Mouse (Mus musculus) hindbrain, embryonic 12.5 days (tissue): ENCODE data around the gene Hlcs. TPM values are rescaled to one million over a fixed set of nuclear protein-coding genes. Genes with fewer than 3 reads are reported as not detected.
A peak's percentile ranks its signal among the peaks of the same experiment; 100 is the strongest.

Experiments
- ATAC-seq: fragments of 200-750 bp; cut with Nextera tagmentation; 2 replicates; pipeline ENCODE4 v1.8.0; 2017; ENCODE audit warnings: moderate TSS enrichment; ENCODE audit not compliant: low FRiP score
- H3K27ac ChIP-seq: fragments of 300-500 bp; sonication (generic); 2 replicates; pipeline ENCODE4 v1.5.1; 2016; ENCODE audit warnings: mild to moderate bottlenecking
- H3K27me3 ChIP-seq: fragments of 300-500 bp; sonication (generic); 2 replicates; pipeline ENCODE4 v1.6.1; 2016; ENCODE audit warnings: mild to moderate bottlenecking
- H3K36me3 ChIP-seq: fragments of 300-500 bp; sonication (generic); 2 replicates; pipeline ENCODE4 v1.6.1; 2016; ENCODE audit warnings: mild to moderate bottlenecking
- H3K4me1 ChIP-seq: fragments of 300-500 bp; sonication (generic); 2 replicates; pipeline ENCODE4 v1.6.1; 2016
- H3K4me2 ChIP-seq: fragments of 300-500 bp; sonication (generic); replicated peaks from 2 replicates; pipeline ENCODE4 v1.6.1; 2016; ENCODE audit warnings: mild to moderate bottlenecking
- H3K4me3 ChIP-seq: fragments of 300-500 bp; sonication (generic); 2 replicates; pipeline ENCODE4 v1.5.1; 2016; ENCODE audit warnings: mild to moderate bottlenecking
- H3K9ac ChIP-seq: fragments of 300-500 bp; sonication (generic); 2 replicates; pipeline ENCODE4 v1.6.1; 2016; ENCODE audit warnings: mild to moderate bottlenecking, moderate library complexity
- H3K9me3 ChIP-seq: fragments of 300-500 bp; sonication (generic); replicated peaks from 2 replicates; pipeline ENCODE4 v1.6.1; 2016; ENCODE audit warnings: mild to moderate bottlenecking
- WGBS: fragments of 180-500 bp; shearing (Covaris S2); methylation state at CpG from one replicate; pipeline ENCODE4 v1.1.7; 2016; 5-methylcytosine and 5-hydroxymethylcytosine counted together
- polyA plus RNA-seq: library from polyadenylated mRNA; unstranded; fragments of >200 nt; fragmentation: Nextera tagmentation; extraction: Ambion mirVana; gene quantifications from 2 replicates; pipeline ENCODE4 v1.2.1, GENCODE M21; 2016

The Hlcs gene
- polyA plus RNA-seq, result 10.0 and 11.0 TPM in 2 replicates

DNA sequence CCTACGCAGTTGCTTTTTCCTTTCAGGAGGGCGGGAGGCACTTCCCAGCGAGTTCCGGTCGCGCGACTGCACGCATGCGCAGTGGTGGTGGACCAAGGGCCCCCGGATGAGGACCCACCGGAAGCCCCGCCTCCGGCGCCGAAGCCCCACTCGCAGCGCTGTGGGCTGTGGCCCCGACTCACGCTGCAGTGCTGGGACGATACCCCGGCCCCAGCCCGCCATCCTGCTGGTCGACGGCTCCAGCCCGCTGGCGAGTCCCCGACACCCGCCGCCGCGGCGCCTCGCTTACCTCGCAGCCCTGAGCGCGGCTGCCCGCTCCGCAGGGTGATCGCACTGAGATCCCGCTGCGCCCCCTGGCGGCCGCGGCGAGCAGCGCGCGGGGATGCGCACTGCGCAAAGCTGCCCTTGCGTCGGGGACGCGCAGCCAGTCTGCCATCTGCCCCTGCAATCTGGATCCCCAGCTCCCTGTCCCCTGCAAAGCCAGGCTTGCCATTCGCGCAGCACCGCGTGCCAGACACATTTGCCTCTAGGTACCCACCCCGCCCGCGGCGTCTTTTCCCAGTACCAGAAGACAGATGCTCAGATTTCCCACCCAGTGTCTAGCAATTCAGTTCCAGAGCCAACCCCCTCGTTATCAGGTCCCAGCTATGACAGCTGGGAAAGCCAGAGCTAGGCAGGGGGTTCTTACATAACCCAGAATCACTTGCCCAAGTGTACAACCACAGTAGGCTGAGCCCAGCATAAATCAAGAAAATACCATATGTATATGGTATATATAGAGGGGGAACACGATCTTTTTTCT lies at the start of gene Hlcs:
Hlcs (minus strand) TSS at position 343 of the 802 bp plus-strand sequence.
- WGBS, result under 1% methylated on average over 64 of the region's 64 CpGs
- H3K4me2 ChIP-seq, result peak within 1 kb of the TSS; percentile 72
- peaks cover 15% of the 10 kb centered on the region for H3K4me1 ChIP-seq
- H3K27ac ChIP-seq, result peak within 1 kb of the TSS; percentile 100
- H3K9ac ChIP-seq, result peak within 1 kb of the TSS; percentile 82
- peak; percentile 91 for ATAC-seq
- no peaks in the 10 kb centered on the region for H3K9me3 ChIP-seq
- H3K4me3 ChIP-seq, result peak within 1 kb of the TSS; percentile 71
- no peaks in the 10 kb centered on the region for H3K36me3 ChIP-seq
- no peaks in the 10 kb centered on the region for H3K27me3 ChIP-seq

DNA sequence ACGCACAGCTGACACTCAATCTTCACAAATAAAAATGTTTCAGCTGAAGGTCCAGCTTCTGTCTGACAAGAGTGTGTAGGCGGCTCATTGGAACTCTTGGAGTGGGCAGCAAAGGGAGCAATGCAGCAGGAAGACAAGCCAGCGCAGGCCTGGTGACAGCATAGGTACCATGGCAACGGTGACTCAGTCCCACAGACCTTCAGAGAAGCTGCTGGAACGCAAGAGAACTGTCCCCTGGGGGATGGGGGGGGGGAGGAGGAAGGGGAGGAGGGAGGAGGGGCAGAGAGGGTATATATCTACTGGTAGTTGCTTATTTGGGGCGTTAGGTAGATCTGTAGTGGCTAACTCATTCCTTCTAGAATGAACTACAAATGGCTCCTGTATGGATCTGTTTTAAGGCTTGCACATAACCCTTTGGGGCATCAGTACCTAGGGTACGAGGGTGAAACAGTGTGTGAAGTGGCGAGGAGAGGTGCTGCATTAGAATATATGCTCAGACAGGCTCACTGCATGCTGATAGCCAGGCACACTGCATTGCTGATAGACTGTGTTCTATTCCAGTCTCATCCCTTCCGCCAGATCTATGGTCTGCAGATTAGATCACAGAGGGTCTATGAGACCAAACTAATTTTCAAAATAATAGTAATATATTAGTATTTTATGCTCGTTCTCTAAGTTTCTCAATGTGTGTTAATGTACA lies 49.0 kb upstream of the Hlcs start:
- H3K4me3 ChIP-seq, result no peak overlapping the region
- H3K4me1 ChIP-seq, result peaks cover 8% of the 10 kb centered on the region
- H3K9ac ChIP-seq, result no peak overlapping the region
- H3K27me3 ChIP-seq, result no peaks in the 10 kb centered on the region
- WGBS, result 45% methylated on average over 10 of the region's 10 CpGs
- H3K27ac ChIP-seq, result no peak overlapping the region
- peak; percentile 75 for ATAC-seq
- no peak overlapping the region for H3K4me2 ChIP-seq
- H3K9me3 ChIP-seq, result no peaks in the 10 kb centered on the region
- 0 out of 2 replicates have a peak, but pooled peaks cover 4% of the 10 kb centered on the region for H3K36me3 ChIP-seq

DNA sequence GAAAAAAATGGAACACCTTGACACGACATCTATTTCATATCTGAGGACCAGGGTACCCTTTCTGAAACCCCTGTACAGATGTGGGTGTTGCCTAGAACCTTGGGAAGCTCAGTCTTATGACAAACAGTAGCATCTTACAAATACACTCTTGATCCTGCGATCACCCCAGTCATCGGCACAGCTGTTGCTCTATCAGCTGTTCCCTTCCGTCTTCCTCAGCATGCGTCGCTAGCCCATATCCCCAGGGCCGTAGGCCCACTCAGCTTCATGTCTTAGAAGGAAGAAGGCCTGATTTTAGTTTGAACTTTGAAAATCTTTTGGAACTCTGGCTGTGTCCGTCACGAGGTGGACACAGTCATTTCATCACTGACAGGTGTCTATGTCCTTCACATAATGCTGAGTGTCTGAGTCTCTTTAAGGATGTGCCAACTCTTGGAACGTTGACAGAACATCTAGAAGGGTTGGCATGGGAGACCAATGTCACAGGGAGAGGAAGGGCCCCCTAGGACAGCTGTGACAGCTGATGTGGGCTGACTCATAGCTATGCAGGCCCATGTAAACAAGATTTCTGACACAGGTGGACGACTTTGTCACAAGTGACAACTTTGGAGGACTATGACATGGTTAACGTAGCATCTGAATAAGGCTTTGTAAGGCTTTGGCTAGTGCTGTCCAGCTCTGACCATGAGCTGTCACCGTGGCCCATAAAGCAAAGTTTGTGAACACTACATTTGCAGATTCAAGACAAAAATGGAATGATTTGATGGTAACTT lies 47.4 kb upstream of the Hlcs start:
- WGBS, result 87% methylated on average over 13 of the region's 13 CpGs
- Histone ChIP-seq H3K27ac (no peak overlapping the region), H3K4me3 (no peak overlapping the region), H3K27me3 (no peaks in the 10 kb centered on the region), H3K4me1 (peaks cover 8% of the 10 kb centered on the region), H3K36me3 (no peaks in the 10 kb centered on the region), H3K9ac (no peak overlapping the region), H3K9me3 (no peaks in the 10 kb centered on the region), H3K4me2 (no peak overlapping the region)
- no peak for ATAC-seq

GRCm38 (mm10) chr16:94358091-94358490 lies 44.7 kb upstream of the Hlcs start:
- Histone ChIP-seq H3K9ac (no peak overlapping the region), H3K27me3 (no peaks in the 10 kb centered on the region; the same call in 1 of the 2 replicates), H3K4me2 (no peak overlapping the region), H3K4me1 (peaks cover 12% of the 10 kb centered on the region), H3K36me3 (no peaks in the 10 kb centered on the region), H3K4me3 (no peak overlapping the region), H3K9me3 (no peaks in the 10 kb centered on the region), H3K27ac (no peak overlapping the region)
- 89% methylated on average over 3 of the region's 3 CpGs for WGBS
- no peak for ATAC-seq

DNA sequence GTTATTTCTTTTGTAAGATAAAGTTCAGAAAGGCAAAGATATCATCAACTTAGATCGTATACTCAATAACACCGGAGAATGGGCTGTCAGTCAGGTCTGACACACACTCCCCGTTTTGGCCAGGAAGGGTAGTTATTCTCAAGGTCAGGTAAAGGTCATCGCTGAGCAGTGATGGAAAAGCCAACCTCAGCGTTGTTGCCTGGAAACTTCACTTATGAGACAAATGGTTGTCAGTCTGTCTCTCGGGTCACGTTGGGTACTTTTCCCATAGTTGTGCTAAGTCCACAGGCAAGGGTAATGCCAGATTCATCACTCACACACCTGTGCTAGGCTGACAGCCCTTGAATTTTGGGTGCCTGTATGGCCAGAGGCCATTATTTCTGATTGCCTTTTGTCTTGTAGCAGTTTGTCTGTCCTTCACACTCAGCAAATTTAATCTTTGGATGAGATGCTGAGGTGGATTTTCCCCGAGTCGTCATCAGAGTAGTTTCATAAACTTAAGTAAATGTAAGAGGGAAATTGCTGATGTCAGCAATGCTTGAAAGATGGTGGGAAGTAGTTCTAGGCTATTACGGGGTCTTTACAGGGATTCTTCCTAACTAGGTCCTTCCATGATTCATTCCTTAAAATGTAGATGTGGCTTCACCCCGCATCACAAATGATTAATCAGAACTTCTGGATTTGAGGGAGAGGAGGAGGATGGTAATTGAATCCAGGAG lies 43.6 kb upstream of the Hlcs start:
- Histone ChIP-seq H3K36me3 (no peaks in the 10 kb centered on the region), H3K9ac (no peak overlapping the region), H3K9me3 (no peaks in the 10 kb centered on the region), H3K4me2 (no peak overlapping the region), H3K4me3 (no peak overlapping the region), H3K27me3 (no peaks in the 10 kb centered on the region; the same call in 1 of the 2 replicates), H3K4me1 (peaks cover 6% of the 10 kb centered on the region), H3K27ac (no peak overlapping the region)
- 81% methylated on average over 11 of the region's 11 CpGs for WGBS
- no peak for ATAC-seq

GRCm38 (mm10) chr16:94356046-94356445 lies 42.7 kb upstream of the Hlcs start:
- H3K36me3 ChIP-seq, result no peaks in the 10 kb centered on the region
- 65% methylated on average over 7 of the region's 7 CpGs for WGBS

DNA sequence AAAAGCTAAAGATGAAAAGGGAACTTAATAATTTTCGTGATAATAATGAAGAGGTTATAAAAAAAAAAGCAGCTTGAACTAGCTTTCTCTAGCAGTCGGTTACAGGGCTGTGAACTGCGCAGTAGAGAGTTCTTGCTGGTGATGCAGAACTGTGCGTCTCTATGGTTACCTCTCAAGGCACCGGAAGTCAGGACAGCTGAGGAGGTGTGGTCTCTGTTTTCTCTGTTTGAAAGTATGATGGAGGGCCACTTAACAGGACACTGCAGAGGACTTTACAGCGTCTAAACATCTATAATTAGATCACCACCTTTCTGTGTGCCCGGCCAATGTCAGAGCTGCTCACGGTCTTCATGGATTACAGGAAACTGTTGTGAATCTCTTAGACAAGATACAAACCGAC lies 41.1 kb upstream of the Hlcs start:
- WGBS, result 50% methylated on average over 9 of the region's 9 CpGs
- H3K27me3 ChIP-seq, result no peaks in the 10 kb centered on the region; the same call in 1 of the 2 replicates
- H3K4me3 ChIP-seq, result no peak overlapping the region
- H3K27ac ChIP-seq, result no peak overlapping the region
- H3K4me1 ChIP-seq, result peaks cover 14% of the 10 kb centered on the region
- no peaks in the 10 kb centered on the region for H3K9me3 ChIP-seq
- H3K4me2 ChIP-seq, result no peak overlapping the region
- no peaks in the 10 kb centered on the region for H3K36me3 ChIP-seq
- ATAC-seq, result no peak
- no peak overlapping the region for H3K9ac ChIP-seq

More at GRCm38 (mm10) chr16:94356046-94356445, 42.7 kb upstream of the Hlcs start:
- Histone ChIP-seq H3K4me2 (no peak overlapping the region), H3K4me1 (0 out of 2 replicates have a peak, but pooled peaks cover 5% of the 10 kb centered on the region), H3K27me3 (no peaks in the 10 kb centered on the region; the same call in 1 of the 2 replicates), H3K9ac (no peak overlapping the region), H3K9me3 (no peaks in the 10 kb centered on the region), H3K27ac (no peak overlapping the region), H3K4me3 (no peak overlapping the region)
- ATAC-seq, result no peak

DNA sequence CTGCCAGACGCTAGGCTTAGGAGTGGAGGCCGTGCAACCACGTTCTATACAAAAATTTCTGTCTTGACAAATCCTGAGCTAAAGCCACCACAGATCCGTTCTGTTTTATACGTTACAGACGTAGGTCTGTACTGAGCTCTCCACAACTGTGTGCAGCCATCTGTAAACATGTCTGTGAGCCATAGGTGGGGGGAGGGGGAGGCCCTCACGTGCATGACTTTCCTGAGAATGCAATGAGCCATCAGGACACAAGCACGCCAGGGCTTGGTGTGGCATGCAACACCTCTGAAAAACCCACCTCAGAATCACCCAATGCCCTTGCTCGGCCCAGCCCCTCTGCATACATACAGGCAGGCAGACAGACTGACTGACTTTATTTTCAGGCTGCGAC lies 36.9 kb upstream of the Hlcs start:
- Histone ChIP-seq H3K27me3 (no peaks in the 10 kb centered on the region; the same call in 1 of the 2 replicates), H3K9me3 (no peaks in the 10 kb centered on the region), H3K4me1 (peaks cover 14% of the 10 kb centered on the region), H3K9ac (no peak overlapping the region), H3K27ac (no peak overlapping the region), H3K36me3 (no peaks in the 10 kb centered on the region), H3K4me2 (no peak overlapping the region), H3K4me3 (no peak overlapping the region)
- WGBS, result 73% methylated on average over 10 of the region's 10 CpGs
- ATAC-seq, result no peak

- Histone ChIP-seq H3K27me3 (no peaks in the 10 kb centered on the region; the same call in 1 of the 2 replicates), H3K9me3 (no peaks in the 10 kb centered on the region), H3K4me2 (no peak overlapping the region), H3K9ac (no peak overlapping the region), H3K4me1 (peaks cover 14% of the 10 kb centered on the region), H3K36me3 (no peaks in the 10 kb centered on the region), H3K4me3 (no peak overlapping the region), H3K27ac (no peak overlapping the region)
- 72% methylated on average over 11 of the region's 11 CpGs for WGBS
- no peak for ATAC-seq
Observed at GRCm38 (mm10) chr16:94349588-94350286, 36.4 kb upstream of the Hlcs start.

GRCm38 (mm10) chr16:94348779-94349178 lies 35.4 kb upstream of the Hlcs start:
- H3K27me3 ChIP-seq, result no peaks in the 10 kb centered on the region; the same call in 1 of the 2 replicates
- H3K4me1 ChIP-seq, result peaks cover 11% of the 10 kb centered on the region
- H3K4me3 ChIP-seq, result no peak overlapping the region
- ATAC-seq, result no peak
- H3K27ac ChIP-seq, result no peak overlapping the region
- H3K36me3 ChIP-seq, result no peaks in the 10 kb centered on the region
- H3K4me2 ChIP-seq, result no peak overlapping the region
- H3K9ac ChIP-seq, result no peak overlapping the region
- H3K9me3 ChIP-seq, result no peaks in the 10 kb centered on the region
- WGBS, result 87% methylated on average over 2 of the region's 2 CpGs

DNA sequence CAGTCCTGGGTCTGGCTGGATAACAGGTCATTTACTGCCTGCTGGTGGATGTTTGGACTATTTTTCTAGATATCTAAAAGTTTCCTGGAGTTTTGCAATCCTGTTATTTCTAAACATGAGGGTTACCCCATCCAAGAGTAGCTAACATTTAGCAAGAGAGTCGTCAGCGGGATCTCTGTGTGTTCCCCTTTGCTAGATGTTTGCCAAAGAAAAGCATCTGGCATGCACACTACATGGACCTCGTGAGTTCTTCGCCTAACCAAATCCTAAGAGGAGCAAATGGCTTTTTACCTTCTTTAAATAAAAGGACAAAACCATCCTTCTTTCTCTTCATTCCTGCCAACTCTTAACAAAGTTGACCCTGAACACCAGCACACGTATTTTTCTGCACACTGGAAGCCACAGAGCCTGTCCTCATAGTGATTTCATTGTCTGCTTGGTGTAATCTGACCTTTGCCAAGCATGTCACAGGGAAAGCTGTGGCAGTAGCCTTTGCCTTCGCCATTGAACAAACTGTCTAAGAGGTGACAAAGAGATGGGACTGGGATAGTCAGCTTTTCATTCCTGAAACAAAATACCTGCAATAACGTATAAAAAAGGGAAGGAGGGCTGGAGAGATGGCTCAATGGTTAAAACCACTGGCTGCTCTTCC lies 33.8 kb upstream of the Hlcs start:
- ATAC-seq, result no peak
- WGBS, result 75% methylated on average over 7 of the region's 7 CpGs
- H3K36me3 ChIP-seq, result no peaks in the 10 kb centered on the region
- no peak overlapping the region for H3K4me3 ChIP-seq
- H3K4me2 ChIP-seq, result no peak overlapping the region
- H3K9ac ChIP-seq, result no peak overlapping the region
- H3K27ac ChIP-seq, result no peak overlapping the region
- no peaks in the 10 kb centered on the region; the same call in 1 of the 2 replicates for H3K27me3 ChIP-seq
- peaks cover 9% of the 10 kb centered on the region for H3K4me1 ChIP-seq
- H3K9me3 ChIP-seq, result no peaks in the 10 kb centered on the region
